Mouse (Mus musculus): Measurements from ENCODE around the gene Golga5. TPM values are rescaled to one million over a fixed set of nuclear protein-coding genes. Genes with fewer than 3 reads are reported as not detected.

The Golga5 gene
- total RNA-seq, 1 experiment, result 30.8 TPM

- DNase-seq (ENCODE audit: low read depth, low spot score), result no peak
- no peaks in the 10 kb centered on the region for H3K9me3 ChIP-seq (ENCODE audit: control insufficient read depth, insufficient read depth, low read depth, low read length)
- TF ChIP-seq ZC3H11A (IDR thresholded peaks at IDR 0.05; ENCODE audit: borderline replicate concordance, low read depth, low read length) (no peak), HCFC1 (IDR thresholded peaks at IDR 0.05; ENCODE audit: borderline replicate concordance, insufficient read depth, low read length) (no peak), ZNF384 (IDR thresholded peaks at IDR 0.05; ENCODE audit: low read depth, low read length) (no peak), MAFK (IDR thresholded peaks at IDR 0.05; ENCODE audit: insufficient read depth, low read depth, low read length) (no peak), CHD2 (IDR thresholded peaks at IDR 0.05; ENCODE audit: low read depth, low read length) (no peak)
- no peak overlapping the region for H3K4me3 ChIP-seq (ENCODE audit: insufficient read depth in 1 of 2, low read depth in 1 of 2, low read length in 2 of 2, poor library complexity in 1 of 2, severe bottlenecking in 1 of 2)
- in situ Hi-C loops (cut with MboI; ENCODE audit: low sequenced_read_pairs in 2 of 2, unreplicated experiment in 2 of 2), result no loop called here
- no peak overlapping the region for H3K27ac ChIP-seq (ENCODE audit: insufficient read depth, low read depth, low read length, poor library complexity, severe bottlenecking)
- no peak overlapping the region for H3K9ac ChIP-seq (ENCODE audit: insufficient read depth, low read depth, low read length, poor library complexity, severe bottlenecking)
- peaks cover 12% of the 10 kb centered on the region for H3K36me3 ChIP-seq (ENCODE audit: control insufficient read depth, insufficient read depth, low read length, poor library complexity, severe bottlenecking)
- H3K4me1 ChIP-seq (ENCODE audit: control insufficient read depth in 2 of 2, insufficient read depth in 2 of 2, low read length in 2 of 2, poor library complexity in 1 of 2), result peaks cover 0 to 2% of the 10 kb centered on the region in 2 experiments; a peak in 1 of 4 replicates
Measured at GRCm38 (mm10) chr12:102497905-102498304, 29.0 kb downstream of the Golga5 start.

DNA sequence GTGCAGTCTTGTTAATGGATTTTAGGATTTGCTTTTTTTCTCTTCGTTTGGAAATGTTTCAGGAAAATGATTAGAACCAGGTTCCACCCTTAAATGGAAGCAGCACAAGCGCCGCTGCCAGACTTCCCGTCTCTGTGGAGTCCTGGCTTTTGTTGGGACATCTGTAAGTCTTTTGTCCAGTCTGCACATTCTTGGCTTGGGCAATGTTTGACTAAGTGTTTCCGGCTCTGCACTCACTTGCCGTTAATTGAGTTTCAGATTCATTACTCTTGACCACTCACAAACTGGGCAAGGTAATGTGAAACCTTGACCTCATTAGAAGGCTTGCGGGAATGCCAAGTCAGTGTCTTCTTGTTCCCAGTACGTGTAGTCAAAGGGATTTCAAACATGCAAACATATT, 29.8 kb downstream of the Golga5 start:
- no peaks in the 10 kb centered on the region for H3K9me3 ChIP-seq (ENCODE audit: control insufficient read depth, insufficient read depth, low read depth, low read length)
- TF ChIP-seq CHD2 (IDR thresholded peaks at IDR 0.05; ENCODE audit: low read depth, low read length), result no peak
- TF ChIP-seq ZC3H11A (IDR thresholded peaks at IDR 0.05; ENCODE audit: borderline replicate concordance, low read depth, low read length), result no peak
- H3K9ac ChIP-seq (ENCODE audit: insufficient read depth, low read depth, low read length, poor library complexity, severe bottlenecking), result no peak overlapping the region
- no peak overlapping the region for H3K27ac ChIP-seq (ENCODE audit: insufficient read depth, low read depth, low read length, poor library complexity, severe bottlenecking)
- peaks cover 0 to 2% of the 10 kb centered on the region in 2 experiments; a peak in 2 of 4 replicates for H3K4me1 ChIP-seq (ENCODE audit: control insufficient read depth in 2 of 2, insufficient read depth in 2 of 2, low read length in 2 of 2, poor library complexity in 1 of 2)
- in situ Hi-C loops (cut with MboI; ENCODE audit: low sequenced_read_pairs in 2 of 2, unreplicated experiment in 2 of 2), result no loop called here
- H3K4me3 ChIP-seq (ENCODE audit: insufficient read depth in 1 of 2, low read depth in 1 of 2, low read length in 2 of 2, poor library complexity in 1 of 2, severe bottlenecking in 1 of 2), result no peak overlapping the region
- no peak for DNase-seq (ENCODE audit: low read depth, low spot score)
- peaks cover 11% of the 10 kb centered on the region for H3K36me3 ChIP-seq (ENCODE audit: control insufficient read depth, insufficient read depth, low read length, poor library complexity, severe bottlenecking)

- H3K4me1 ChIP-seq (ENCODE audit: control insufficient read depth in 2 of 2, insufficient read depth in 2 of 2, low read length in 2 of 2, poor library complexity in 1 of 2), result peaks cover 2 to 4% of the 10 kb centered on the region in 2 experiments; a peak in 2 of 4 replicates
- in situ Hi-C loops (cut with MboI; ENCODE audit: low sequenced_read_pairs in 2 of 2, unreplicated experiment in 2 of 2), result no loop called here
- TF ChIP-seq HCFC1 (IDR thresholded peaks at IDR 0.05; ENCODE audit: borderline replicate concordance, insufficient read depth, low read length) (no peak), MAFK (IDR thresholded peaks at IDR 0.05; ENCODE audit: insufficient read depth, low read depth, low read length) (no peak), CHD2 (IDR thresholded peaks at IDR 0.05; ENCODE audit: low read depth, low read length) (no peak), ZC3H11A (IDR thresholded peaks at IDR 0.05; ENCODE audit: borderline replicate concordance, low read depth, low read length) (no peak), ZNF384 (IDR thresholded peaks at IDR 0.05; ENCODE audit: low read depth, low read length) (no peak)
- no peak overlapping the region for H3K27ac ChIP-seq (ENCODE audit: insufficient read depth, low read depth, low read length, poor library complexity, severe bottlenecking)
- DNase-seq (ENCODE audit: low read depth, low spot score), result no peak
- no peak overlapping the region for H3K9ac ChIP-seq (ENCODE audit: insufficient read depth, low read depth, low read length, poor library complexity, severe bottlenecking)
- peaks cover 11% of the 10 kb centered on the region; the same call in 1 of the 2 replicates for H3K36me3 ChIP-seq (ENCODE audit: control insufficient read depth, insufficient read depth, low read length, poor library complexity, severe bottlenecking)
- no peaks in the 10 kb centered on the region for H3K9me3 ChIP-seq (ENCODE audit: control insufficient read depth, insufficient read depth, low read depth, low read length)
- H3K4me3 ChIP-seq (ENCODE audit: insufficient read depth in 1 of 2, low read depth in 1 of 2, low read length in 2 of 2, poor library complexity in 1 of 2, severe bottlenecking in 1 of 2), result no peak overlapping the region
Measured at GRCm38 (mm10) chr12:102499210-102499609, 30.3 kb downstream of the Golga5 start.

DNA sequence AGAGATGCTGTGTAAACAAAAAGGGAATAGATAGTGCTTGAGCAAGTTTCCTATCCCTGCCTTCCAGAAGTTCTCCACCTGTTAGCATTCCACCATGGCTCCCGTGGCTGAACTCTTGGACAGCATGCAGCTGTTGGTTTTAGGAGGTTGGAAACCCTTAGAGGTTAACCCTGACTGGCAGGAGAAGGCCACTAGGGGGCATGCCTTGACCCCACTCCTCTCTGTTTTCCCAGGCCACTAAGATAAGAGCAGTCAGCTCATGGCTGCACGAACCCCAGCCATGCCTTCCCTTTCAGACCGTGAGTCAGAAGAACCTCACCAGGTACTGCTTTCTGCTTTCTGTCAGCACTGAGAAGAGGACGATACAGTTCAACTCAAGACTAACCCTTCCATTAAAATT, 30.8 kb downstream of the Golga5 start:
- peak; percentile 49 for DNase-seq (ENCODE audit: low read depth, low spot score)
- H3K4me1 ChIP-seq (ENCODE audit: control insufficient read depth in 2 of 2, insufficient read depth in 2 of 2, low read length in 2 of 2, poor library complexity in 1 of 2), result peaks cover 6 to 7% of the 10 kb centered on the region in 2 experiments; a peak in 3 of 4 replicates
- H3K36me3 ChIP-seq (ENCODE audit: control insufficient read depth, insufficient read depth, low read length, poor library complexity, severe bottlenecking), result peaks cover 10% of the 10 kb centered on the region; the same call in 1 of the 2 replicates
- H3K9me3 ChIP-seq (ENCODE audit: control insufficient read depth, insufficient read depth, low read depth, low read length), result no peaks in the 10 kb centered on the region
- in situ Hi-C loops (cut with MboI; ENCODE audit: low sequenced_read_pairs in 2 of 2, unreplicated experiment in 2 of 2), result loop anchor here (10.0 to 25.0 kb wide), 2 partner anchors 225 to 238 kb away; partner anchors contain the start of genes Moap1 (in 1 of the 2) and Tmem251 (in 1 of the 2)
- H3K9ac ChIP-seq (ENCODE audit: insufficient read depth, low read depth, low read length, poor library complexity, severe bottlenecking), result no peak overlapping the region
- no peak overlapping the region for H3K4me3 ChIP-seq (ENCODE audit: insufficient read depth in 1 of 2, low read depth in 1 of 2, low read length in 2 of 2, poor library complexity in 1 of 2, severe bottlenecking in 1 of 2)
- no peak overlapping the region for H3K27ac ChIP-seq (ENCODE audit: insufficient read depth, low read depth, low read length, poor library complexity, severe bottlenecking)
- no peak for TF ChIP-seq ZNF384 (IDR thresholded peaks at IDR 0.05; ENCODE audit: low read depth, low read length)
- no peak for TF ChIP-seq HCFC1 (IDR thresholded peaks at IDR 0.05; ENCODE audit: borderline replicate concordance, insufficient read depth, low read length)
- no peak for TF ChIP-seq CHD2 (IDR thresholded peaks at IDR 0.05; ENCODE audit: low read depth, low read length)
- no peak for TF ChIP-seq MAFK (IDR thresholded peaks at IDR 0.05; ENCODE audit: insufficient read depth, low read depth, low read length)
- TF ChIP-seq ZC3H11A (IDR thresholded peaks at IDR 0.05; ENCODE audit: borderline replicate concordance, low read depth, low read length), result 0 out of 2 replicates have a peak, but pooled peaks have one; percentile 8

Data from ES-E14 (cell line).